ENCODE assay signal across 23 mouse cellular contexts in genomic region chr8:70214411-70214810, GRCm38 (mm10). TPM values are rescaled to one million over a fixed set of nuclear protein-coding genes. Genes with fewer than 3 reads are reported as not detected.
DNase-seq lines count a peak whose midpoint lies in the region; ATAC-seq and TF ChIP-seq lines count a peak whose summit lies in the region.
"Had no signal": no experiment of that assay in that cellular context is flagged by ENCODE, and none has a peak within 500 bp of the region (broad histone marks: within the 10 kb centered on the region; RNA-seq: fewer than 3 reads in every experiment).

No protein-coding gene starts in this region.

- H3K9me3 ChIP-seq in MEL (replicated peaks; ENCODE audit: insufficient read depth, low read length) = no peaks in the 10 kb centered on the region
- no peaks in the 10 kb centered on the region for H3K9me3 ChIP-seq in forebrain, embryonic 14.5 days (replicated peaks; ENCODE audit: control insufficient read depth, low read length)
- H3K9me3 ChIP-seq: forebrain, embryonic 15.5 days; heart, embryonic 12.5 days; heart, embryonic 15.5 days had no signal

- TF ChIP-seq EP300 in heart, adult 2 months (IDR thresholded peaks at IDR 0.05; ENCODE audit: insufficient read depth, low read depth, low read length) = no peak
- 0 out of 4 replicates have a peak, but pooled peaks of 1 of the 2 experiments have one; percentile 5 for TF ChIP-seq EP300 in MEL (IDR thresholded peaks at IDR 0.05; ENCODE audit: low read depth in 1 of 2, low read length in 2 of 2)

- peak overlapping the region; percentile 47; the same call in 1 of the 2 replicates for H3K27ac ChIP-seq in heart, adult 2 months
- H3K27ac ChIP-seq in MEL (ENCODE audit: control insufficient read depth, low read depth, low read length) = peak overlapping the region; percentile 79
- H3K27ac ChIP-seq in forebrain, embryonic 14.5 days (ENCODE audit: low read depth, low read length) = no peak overlapping the region
- H3K27ac ChIP-seq: forebrain, embryonic 15.5 days; heart, embryonic 15.5 days; hindbrain, embryonic 14.5 days had no signal

- no peak for TF ChIP-seq POLR2A in heart, adult 2 months (IDR thresholded peaks at IDR 0.05; ENCODE audit: insufficient read depth, low read depth, low read length)
- TF ChIP-seq POLR2A in MEL (IDR thresholded peaks at IDR 0.05; ENCODE audit: control insufficient read depth in 1 of 2, insufficient read depth in 1 of 2, low read depth in 1 of 2, low read length in 2 of 2, poor library complexity in 1 of 2) = peak in 1 of 2 experiments; percentile 35; a peak in 1 of 4 replicates

- no peaks in the 10 kb centered on the region for H3K79me2 ChIP-seq in heart, adult 2 months (replicated peaks; ENCODE audit: control insufficient read depth, insufficient read depth, low read length)
- H3K79me2 ChIP-seq in MEL (ENCODE audit: control insufficient read depth, insufficient read depth, low read length, poor library complexity) = peaks cover 18% of the 10 kb centered on the region

- 54% methylated on average over 3 of the region's 3 CpGs for WGBS in heart, adult 2 months
- WGBS in forebrain, embryonic 14.5 days = 72% methylated on average over 3 of the region's 3 CpGs

- H3K36me3 ChIP-seq in heart, adult 2 months (ENCODE audit: control insufficient read depth, insufficient read depth, low read length) = no peaks in the 10 kb centered on the region
- H3K36me3 ChIP-seq in MEL (ENCODE audit: control insufficient read depth in 1 of 2, insufficient read depth in 2 of 2, low read length in 2 of 2) = peaks cover 0 to 30% of the 10 kb centered on the region in 2 experiments; a peak in 2 of 4 replicates
- H3K36me3 ChIP-seq in forebrain, embryonic 14.5 days (ENCODE audit: control insufficient read depth, insufficient read depth, low read length) = no peaks in the 10 kb centered on the region
- H3K36me3 ChIP-seq: forebrain, embryonic 15.5 days; heart, embryonic 12.5 days; heart, embryonic 15.5 days had no signal

- H3K4me1 ChIP-seq in heart, adult 2 months (ENCODE audit: control insufficient read depth, insufficient read depth, low read length) = peaks cover 6% of the 10 kb centered on the region
- peaks cover 11 to 39% of the 10 kb centered on the region in 2 experiments for H3K4me1 ChIP-seq in MEL (ENCODE audit: control insufficient read depth in 1 of 2, insufficient read depth in 2 of 2, low read length in 2 of 2)
- H3K4me1 ChIP-seq in forebrain, embryonic 14.5 days (ENCODE audit: control insufficient read depth, insufficient read depth, low read length) = peaks cover 7% of the 10 kb centered on the region; the same call in 1 of the 2 replicates

- DNase-seq in heart, adult 2 months = no peak
- no peak for DNase-seq in heart, postnatal 10 days
- peak; percentile 70 for DNase-seq in 416B (ENCODE audit: low read depth)
- DNase-seq in MEL (ENCODE audit: low read depth, low spot score) = peak; percentile 73
- DNase-seq in induced T-regulatory cell, adult 2 months (ENCODE audit: low read depth) = peak; percentile 10
- DNase-seq in forebrain, embryonic 14.5 days (ENCODE audit: low spot score) = no peak
- no peak for DNase-seq in right cerebral cortex, adult 18-20 months
- no peak for DNase-seq in left cerebral cortex, adult 18-20 months (ENCODE audit: low spot score in 2 of 2)
- DNase-seq: adrenal gland, adult 2 months; adrenal gland, postnatal 14 days; B cell, adult 2 months; cerebellum, adult 11 months; cerebellum, adult 8-10 months; cerebellum, postnatal 14 days; gastrocnemius, postnatal 10 days; heart, postnatal 14 days; heart, postnatal 4 days had no signal

- no peak overlapping the region for H3K9ac ChIP-seq in heart, adult 2 months (ENCODE audit: low read depth, low read length)
- H3K9ac ChIP-seq in MEL (ENCODE audit: control insufficient read depth, low read depth, low read length, poor library complexity, severe bottlenecking) = peak overlapping the region; percentile 26; the same call in 1 of the 2 replicates
- no peak overlapping the region for H3K9ac ChIP-seq in forebrain, embryonic 14.5 days (ENCODE audit: low read length)
- H3K9ac ChIP-seq: forebrain, embryonic 15.5 days; heart, embryonic 12.5 days; heart, embryonic 15.5 days; hindbrain, embryonic 14.5 days had no signal

- no peak for TF ChIP-seq CTCF in heart, adult 2 months (IDR thresholded peaks at IDR 0.05)
- TF ChIP-seq CTCF in MEL (IDR thresholded peaks at IDR 0.05 in 2 of 3, conservative IDR thresholded peaks at IDR 0.05 in 1 of 3; ENCODE audit: control insufficient read depth in 1 of 3, insufficient read depth in 1 of 3, low read depth in 2 of 3, low read length in 3 of 3, poor library complexity in 1 of 3, severe bottlenecking in 1 of 3) = no peak

- H3K4me2 ChIP-seq in forebrain, embryonic 14.5 days (ENCODE audit: low read length) = no peak overlapping the region
- H3K4me2 ChIP-seq: forebrain, embryonic 15.5 days; heart, embryonic 12.5 days; heart, embryonic 15.5 days; hindbrain, embryonic 14.5 days had no signal

- intact Hi-C loops in heart, adult 2 months (cut with DNase I) = loop anchor here (5.0 kb wide), 1 partner anchor 312 kb away; the partner anchor contains the start of genes Ndufa13, Tssk6 and Yjefn3
- intact Hi-C loops in heart, postnatal 10 days (cut with DNase I) = no loop called here

- no peak for TF ChIP-seq RAD21 in MEL (IDR thresholded peaks at IDR 0.05; ENCODE audit: low read depth, low read length)

- no peak overlapping the region for H3K4me3 ChIP-seq in heart, adult 2 months
- no peak overlapping the region for H3K4me3 ChIP-seq in MEL (ENCODE audit: control insufficient read depth in 1 of 2, insufficient read depth in 1 of 2, low read depth in 2 of 2, low read length in 2 of 2)
- no peak overlapping the region for H3K4me3 ChIP-seq in forebrain, embryonic 14.5 days (ENCODE audit: low read depth, low read length)
- H3K4me3 ChIP-seq: forebrain, embryonic 15.5 days; heart, embryonic 12.5 days; heart, embryonic 15.5 days had no signal

- no peak for ATAC-seq in forebrain, embryonic 14.5 days
- ATAC-seq: forebrain, embryonic 15.5 days; hindbrain, postnatal 0 days; Patski had no signal

- no peaks in the 10 kb centered on the region for H3K27me3 ChIP-seq in heart, adult 2 months (ENCODE audit: control insufficient read depth, insufficient read depth, low read length)
- no peaks in the 10 kb centered on the region for H3K27me3 ChIP-seq in MEL (ENCODE audit: control insufficient read depth in 1 of 2, insufficient read depth in 2 of 2, low read length in 2 of 2)
- H3K27me3 ChIP-seq in forebrain, embryonic 14.5 days (replicated peaks; ENCODE audit: control insufficient read depth, insufficient read depth, low read length) = no peaks in the 10 kb centered on the region
- H3K27me3 ChIP-seq: heart, embryonic 12.5 days; heart, embryonic 15.5 days; Patski had no signal

TF ChIP-seq in MEL, 35 proteins besides CTCF, POLR2A, EP300 and RAD21 (continues in another document):
- TF ChIP-seq TBP (IDR thresholded peaks at IDR 0.05; ENCODE audit: low read depth, low read length) (0 out of 2 replicates have a peak, but pooled peaks have one; percentile 23), SIN3A (IDR thresholded peaks at IDR 0.05; ENCODE audit: low read length) (peak; percentile 40; the same call in 1 of the 2 replicates), MYC (IDR thresholded peaks at IDR 0.05; ENCODE audit: low read depth, low read length) (0 out of 2 replicates have a peak, but pooled peaks have one; percentile 14), MAX (IDR thresholded peaks at IDR 0.05; ENCODE audit: low read length) (peak; percentile 35; the same call in 1 of the 2 replicates), HCFC1 (IDR thresholded peaks at IDR 0.05; ENCODE audit: low read depth, low read length) (peak; percentile 44; the same call in 1 of the 2 replicates), ETS1 (IDR thresholded peaks at IDR 0.05; ENCODE audit: low read depth, low read length) (no peak), TCF12 (IDR thresholded peaks at IDR 0.05; ENCODE audit: low read depth, low read length) (0 out of 2 replicates have a peak, but pooled peaks have one; percentile 11)

RNA-seq across cellular contexts. Expression of gene Slc25a42, which starts 2.3 kb away (rescaled TPM):
- total RNA-seq in heart, adult 2 months (2021) = 10 to 100 TPM; 49.6 to 51.6 TPM
- 111 and 128 TPM in 2 replicates for polyA plus RNA-seq in heart, adult 2 months (2012; rRNA removed)
- total RNA-seq in heart, postnatal 10 days (2021) = 10 to 100 TPM; 43.0 to 48.6 TPM
- total RNA-seq in MEL (2012; rRNA removed) = 4.4 and 5.2 TPM in 2 replicates
- polyA plus RNA-seq in MEL (2012; ENCODE audit: insufficient read depth in 1 of 2, insufficient read length in 2 of 2, low read depth in 1 of 2, low replicate concordance in 2 of 2, missing spikeins in 1 of 2) = 10 to 100 TPM in 1 of 2 experiments, not detected in 1; 12.1 TPM
- 2.3 and 3.3 TPM in 2 replicates for polyA plus RNA-seq in forebrain, embryonic 14.5 days (2014; fragmentation: Nextera tagmentation; extraction: Ambion mirVana)
- 10 to 100 TPM; 36.0 to 37.8 TPM for total RNA-seq in left cerebral cortex, adult 18-20 months (2021)

RNA-seq across cellular contexts. Expression of gene Sugp2, which starts 19.6 kb away (rescaled TPM):
- total RNA-seq in heart, adult 2 months (2021) = 10 to 100 TPM; 34.3 to 38.0 TPM
- polyA plus RNA-seq in heart, adult 2 months (2012; rRNA removed) = 27.8 and 31.4 TPM in 2 replicates
- total RNA-seq in heart, postnatal 10 days (2021) = 10 to 100 TPM; 42.9 to 47.8 TPM
- 23.9 and 25.3 TPM in 2 replicates for total RNA-seq in MEL (2012; rRNA removed)
- 10 to 100 TPM in 1 of 2 experiments, not detected in 1; 27.4 TPM for polyA plus RNA-seq in MEL (2012; ENCODE audit: insufficient read depth in 1 of 2, insufficient read length in 2 of 2, low read depth in 1 of 2, low replicate concordance in 2 of 2, missing spikeins in 1 of 2)
- 55.6 and 71.5 TPM in 2 replicates for polyA plus RNA-seq in forebrain, embryonic 14.5 days (2014; fragmentation: Nextera tagmentation; extraction: Ambion mirVana)
- 100 to 1,000 TPM in 1 of 2 experiments, 10 to 100 TPM in 1; 97.3 to 109 TPM for total RNA-seq in left cerebral cortex, adult 18-20 months (2021)

RNA-seq across cellular contexts. Expression of gene Armc6, which starts 19.9 kb away (rescaled TPM):
- 1 to 10 TPM; 7.0 to 8.4 TPM for total RNA-seq in heart, adult 2 months (2021)
- 9.4 and 16.0 TPM in 2 replicates for polyA plus RNA-seq in heart, adult 2 months (2012; rRNA removed)
- 1 to 10 TPM; 8.9 to 9.2 TPM for total RNA-seq in heart, postnatal 10 days (2021)
- 50.2 and 63.9 TPM in 2 replicates for total RNA-seq in MEL (2012; rRNA removed)
- 10 to 100 TPM in 1 of 2 experiments, not detected in 1; 39.5 TPM for polyA plus RNA-seq in MEL (2012; ENCODE audit: insufficient read depth in 1 of 2, insufficient read length in 2 of 2, low read depth in 1 of 2, low replicate concordance in 2 of 2, missing spikeins in 1 of 2)
- 79.2 and 96.7 TPM in 2 replicates for polyA plus RNA-seq in forebrain, embryonic 14.5 days (2014; fragmentation: Nextera tagmentation; extraction: Ambion mirVana)
- total RNA-seq in left cerebral cortex, adult 18-20 months (2021) = 10 to 100 TPM; 37.0 to 42.1 TPM

RNA-seq across cellular contexts. Expression of gene Tmem161a, which starts 42.3 kb away (rescaled TPM):
- total RNA-seq in heart, adult 2 months (2021) = 100 to 1,000 TPM in 1 of 2 experiments, 10 to 100 TPM in 1; 93.6 to 108 TPM
- polyA plus RNA-seq in heart, adult 2 months (2012; rRNA removed) = 134 and 145 TPM in 2 replicates
- total RNA-seq in heart, postnatal 10 days (2021) = 100 to 1,000 TPM in 1 of 2 experiments, 10 to 100 TPM in 1; 88.3 to 103 TPM
- total RNA-seq in MEL (2012; rRNA removed) = 45.1 and 50.7 TPM in 2 replicates
- 10 to 100 TPM in 1 of 2 experiments, not detected in 1; 51.4 TPM for polyA plus RNA-seq in MEL (2012; ENCODE audit: insufficient read depth in 1 of 2, insufficient read length in 2 of 2, low read depth in 1 of 2, low replicate concordance in 2 of 2, missing spikeins in 1 of 2)
- polyA plus RNA-seq in forebrain, embryonic 14.5 days (2014; fragmentation: Nextera tagmentation; extraction: Ambion mirVana) = 36.7 and 40.8 TPM in 2 replicates
- 10 to 100 TPM; 45.2 to 46.2 TPM for total RNA-seq in left cerebral cortex, adult 18-20 months (2021)

Comparison
In these comparisons a context has a peak if more than half of its experiments do, and no peak if none do; other contexts are left out.
1. DNase-seq: peak in 416B (single experiment), MEL (single experiment) and induced T-regulatory cell, adult 2 months (single experiment); none in heart, adult 2 months (0 of 2), heart, postnatal 10 days (0 of 2), forebrain, embryonic 14.5 days (single experiment), right cerebral cortex, adult 18-20 months (single experiment) and left cerebral cortex, adult 18-20 months (0 of 2).